Mouse (Mus musculus): ENCODE data around the gene Prss53. TPM values are rescaled to one million over a fixed set of nuclear protein-coding genes. Genes with fewer than 3 reads are reported as not detected.

Gene Prss53
- total and polyA plus RNA-seq, 3 experiments: 0.38 to 0.76 TPM; not detected in 1

GRCm38 (mm10) chr7:127907939-127908338 is 17.2 kb upstream of the Prss53 start:
- peaks cover 35% of the 10 kb centered on the region for H3K4me1 ChIP-seq (ENCODE audit: insufficient read depth, low read depth, low read length)
- H3K27me3 ChIP-seq (ENCODE audit: insufficient read depth, low read length): no peaks in the 10 kb centered on the region
- no peak for DNase-seq (ENCODE audit: low spot score)
- H3K4me3 ChIP-seq (ENCODE audit: low read depth, low read length): no peak overlapping the region
- TF ChIP-seq POLR2AphosphoS5 (IDR thresholded peaks at IDR 0.05; ENCODE audit: insufficient replicate concordance, low read depth, low read length): no peak
- no peak for TF ChIP-seq CTCF (IDR thresholded peaks at IDR 0.05; ENCODE audit: low read depth, low read length)
- no peak for TF ChIP-seq GATA1 (IDR thresholded peaks at IDR 0.05; ENCODE audit: borderline replicate concordance, low read length)
- no peak for TF ChIP-seq TAL1 (conservative IDR thresholded peaks at IDR 0.05; ENCODE audit: low read depth, low read length)
- TF ChIP-seq GATA2 (IDR thresholded peaks at IDR 0.05; ENCODE audit: borderline replicate concordance, low read depth, low read length): no peak
- H3K9me3 ChIP-seq (replicated peaks): no peaks in the 10 kb centered on the region
- H3K36me3 ChIP-seq (replicated peaks): peaks cover 62% of the 10 kb centered on the region
- ATAC-seq (ENCODE audit: extremely low read depth, insufficient number of reproducible peaks, low FRiP score, poor library complexity, severe bottlenecking): no peak

- H3K4me3 ChIP-seq (ENCODE audit: low read depth, low read length): peak within 1 kb of the TSS; percentile 84
- no peaks in the 10 kb centered on the region for H3K9me3 ChIP-seq (replicated peaks)
- H3K27me3 ChIP-seq (ENCODE audit: insufficient read depth, low read length): no peaks in the 10 kb centered on the region
- ATAC-seq (ENCODE audit: extremely low read depth, insufficient number of reproducible peaks, low FRiP score, poor library complexity, severe bottlenecking) (peak; percentile 71), DNase-seq (ENCODE audit: low spot score) (peak; percentile 90)
- H3K4me1 ChIP-seq (ENCODE audit: insufficient read depth, low read depth, low read length): peaks cover 44% of the 10 kb centered on the region
- no peak for TF ChIP-seq GATA2 (IDR thresholded peaks at IDR 0.05; ENCODE audit: borderline replicate concordance, low read depth, low read length)
- no peak for TF ChIP-seq TAL1 (conservative IDR thresholded peaks at IDR 0.05; ENCODE audit: low read depth, low read length)
- no peak for TF ChIP-seq CTCF (IDR thresholded peaks at IDR 0.05; ENCODE audit: low read depth, low read length)
- TF ChIP-seq POLR2AphosphoS5 (IDR thresholded peaks at IDR 0.05; ENCODE audit: insufficient replicate concordance, low read depth, low read length): no peak
- TF ChIP-seq GATA1 (IDR thresholded peaks at IDR 0.05; ENCODE audit: borderline replicate concordance, low read length): no peak
- peaks cover 47% of the 10 kb centered on the region for H3K36me3 ChIP-seq (replicated peaks)
Measured at GRCm38 (mm10) chr7:127903971-127904796, 13.4 kb upstream of the Prss53 start, which contains the start of gene Bckdk. TSS of gene Bckdk (plus strand) at chr7:127904082.

DNA sequence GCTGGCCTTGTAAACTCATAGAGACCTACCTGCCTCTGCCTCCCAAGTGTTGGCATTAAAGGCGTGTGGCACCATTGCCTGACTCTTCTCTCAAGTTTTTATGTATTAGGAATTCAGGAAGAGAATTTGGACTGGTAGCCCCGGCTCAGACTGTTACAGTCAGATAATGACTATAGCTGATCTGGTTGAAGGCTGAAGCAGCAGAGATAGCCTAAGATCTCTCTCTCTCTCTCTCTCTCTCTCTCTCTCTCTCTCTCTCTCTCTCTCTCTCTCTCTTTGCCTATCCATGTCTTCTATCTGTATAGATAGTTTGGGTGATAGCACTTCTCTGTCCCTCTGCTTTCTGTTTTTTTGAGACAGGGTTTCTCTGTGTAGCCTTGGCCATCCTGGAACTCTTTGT is 11.0 kb upstream of the Prss53 start:
- Histone ChIP-seq H3K27me3 (ENCODE audit: insufficient read depth, low read length) (no peaks in the 10 kb centered on the region), H3K36me3 (replicated peaks) (peaks cover 23% of the 10 kb centered on the region), H3K4me3 (ENCODE audit: low read depth, low read length) (no peak overlapping the region), H3K4me1 (ENCODE audit: insufficient read depth, low read depth, low read length) (peaks cover 58% of the 10 kb centered on the region), H3K9me3 (replicated peaks) (no peaks in the 10 kb centered on the region)
- TF ChIP-seq GATA1 (IDR thresholded peaks at IDR 0.05; ENCODE audit: borderline replicate concordance, low read length): no peak
- TF ChIP-seq CTCF (IDR thresholded peaks at IDR 0.05; ENCODE audit: low read depth, low read length): no peak
- no peak for TF ChIP-seq POLR2AphosphoS5 (IDR thresholded peaks at IDR 0.05; ENCODE audit: insufficient replicate concordance, low read depth, low read length)
- no peak for TF ChIP-seq TAL1 (conservative IDR thresholded peaks at IDR 0.05; ENCODE audit: low read depth, low read length)
- TF ChIP-seq GATA2 (IDR thresholded peaks at IDR 0.05; ENCODE audit: borderline replicate concordance, low read depth, low read length): no peak
- DNase-seq (ENCODE audit: low spot score) (no peak), ATAC-seq (ENCODE audit: extremely low read depth, insufficient number of reproducible peaks, low FRiP score, poor library complexity, severe bottlenecking) (no peak)

GRCm38 (mm10) chr7:127899997-127900396 is 9.2 kb upstream of the Prss53 start:
- no peaks in the 10 kb centered on the region for H3K9me3 ChIP-seq (replicated peaks)
- H3K4me3 ChIP-seq (ENCODE audit: low read depth, low read length): no peak overlapping the region
- no peak for DNase-seq (ENCODE audit: low spot score)
- H3K36me3 ChIP-seq (replicated peaks): peaks cover 5% of the 10 kb centered on the region
- ATAC-seq (ENCODE audit: extremely low read depth, insufficient number of reproducible peaks, low FRiP score, poor library complexity, severe bottlenecking): no peak
- TF ChIP-seq GATA1 (IDR thresholded peaks at IDR 0.05; ENCODE audit: borderline replicate concordance, low read length) (no peak), GATA2 (IDR thresholded peaks at IDR 0.05; ENCODE audit: borderline replicate concordance, low read depth, low read length) (no peak), TAL1 (conservative IDR thresholded peaks at IDR 0.05; ENCODE audit: low read depth, low read length) (no peak), POLR2AphosphoS5 (IDR thresholded peaks at IDR 0.05; ENCODE audit: insufficient replicate concordance, low read depth, low read length) (no peak), CTCF (IDR thresholded peaks at IDR 0.05; ENCODE audit: low read depth, low read length) (no peak)
- H3K27me3 ChIP-seq (ENCODE audit: insufficient read depth, low read length): no peaks in the 10 kb centered on the region
- H3K4me1 ChIP-seq (ENCODE audit: insufficient read depth, low read depth, low read length): peaks cover 59% of the 10 kb centered on the region

GRCm38 (mm10) chr7:127898179-127898956 is 7.6 kb upstream of the Prss53 start:
- Histone ChIP-seq H3K4me3 (ENCODE audit: low read depth, low read length) (no peak overlapping the region; the same call in 1 of the 2 replicates), H3K9me3 (replicated peaks) (no peaks in the 10 kb centered on the region), H3K27me3 (ENCODE audit: insufficient read depth, low read length) (no peaks in the 10 kb centered on the region), H3K36me3 (replicated peaks) (peaks cover 11% of the 10 kb centered on the region), H3K4me1 (ENCODE audit: insufficient read depth, low read depth, low read length) (peaks cover 59% of the 10 kb centered on the region)
- TF ChIP-seq CTCF (IDR thresholded peaks at IDR 0.05; ENCODE audit: low read depth, low read length) (no peak), GATA2 (IDR thresholded peaks at IDR 0.05; ENCODE audit: borderline replicate concordance, low read depth, low read length) (no peak), TAL1 (conservative IDR thresholded peaks at IDR 0.05; ENCODE audit: low read depth, low read length) (no peak), POLR2AphosphoS5 (IDR thresholded peaks at IDR 0.05; ENCODE audit: insufficient replicate concordance, low read depth, low read length) (no peak), GATA1 (IDR thresholded peaks at IDR 0.05; ENCODE audit: borderline replicate concordance, low read length) (no peak)
- no peak for DNase-seq (ENCODE audit: low spot score)
- ATAC-seq (ENCODE audit: extremely low read depth, insufficient number of reproducible peaks, low FRiP score, poor library complexity, severe bottlenecking): no peak

DNA sequence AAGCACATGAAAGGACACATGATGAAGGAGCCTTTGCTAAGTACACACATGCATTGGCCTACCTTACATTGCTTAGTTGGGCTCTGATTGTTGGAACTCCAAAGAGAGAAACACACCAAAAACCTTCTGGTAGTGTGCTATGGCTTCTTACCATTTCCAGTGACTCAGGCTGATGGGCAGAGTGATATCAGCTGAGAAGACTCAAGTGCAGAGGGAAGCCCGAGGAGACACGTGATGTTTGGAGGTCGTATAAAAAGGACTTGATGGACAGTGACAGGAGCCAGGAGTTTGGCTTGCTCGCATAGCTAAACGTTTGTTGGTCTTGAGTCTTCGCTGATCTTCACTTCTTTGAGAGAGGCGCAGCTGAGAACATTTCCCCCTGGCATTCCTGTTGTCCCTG is 6.8 kb upstream of the Prss53 start:
- no peak for ATAC-seq (ENCODE audit: extremely low read depth, insufficient number of reproducible peaks, low FRiP score, poor library complexity, severe bottlenecking)
- DNase-seq (ENCODE audit: low spot score): no peak

More for the DNA sequence above, 6.8 kb upstream of the Prss53 start:
- H3K27me3 ChIP-seq (ENCODE audit: insufficient read depth, low read length): no peaks in the 10 kb centered on the region
- no peak for TF ChIP-seq TAL1 (conservative IDR thresholded peaks at IDR 0.05; ENCODE audit: low read depth, low read length)
- no peak for TF ChIP-seq POLR2AphosphoS5 (IDR thresholded peaks at IDR 0.05; ENCODE audit: insufficient replicate concordance, low read depth, low read length)
- TF ChIP-seq CTCF (IDR thresholded peaks at IDR 0.05; ENCODE audit: low read depth, low read length): no peak
- no peak for TF ChIP-seq GATA1 (IDR thresholded peaks at IDR 0.05; ENCODE audit: borderline replicate concordance, low read length)
- no peak for TF ChIP-seq GATA2 (IDR thresholded peaks at IDR 0.05; ENCODE audit: borderline replicate concordance, low read depth, low read length)
- peaks cover 59% of the 10 kb centered on the region for H3K4me1 ChIP-seq (ENCODE audit: insufficient read depth, low read depth, low read length)
- no peaks in the 10 kb centered on the region for H3K9me3 ChIP-seq (replicated peaks)
- H3K4me3 ChIP-seq (ENCODE audit: low read depth, low read length): no peak overlapping the region
- peaks cover 19% of the 10 kb centered on the region for H3K36me3 ChIP-seq (replicated peaks)
